Mouse (Mus musculus) midbrain, postnatal 0 days (tissue): Measurements from ENCODE around the gene Fam171a1. TPM values are rescaled to one million over a fixed set of nuclear protein-coding genes. Genes with fewer than 3 reads are reported as not detected.

ENCODE experiments used
- ATAC-seq: fragments of 200-750 bp; cut with Nextera tagmentation; 2 replicates; pipeline ENCODE4 v1.8.0; 2017; ENCODE audit warnings: moderate number of reproducible peaks, mild to moderate bottlenecking, moderate TSS enrichment, moderate library complexity; ENCODE audit not compliant: low FRiP score
- DNase-seq: peaks from one replicate; pipeline ENCODE4 v3.0.0-alpha.2; 2015; ENCODE audit warnings: low spot score
- H3K27ac ChIP-seq: fragments of 300-500 bp; sonication (generic); 2 replicates; pipeline ENCODE4 v1.5.1; 2014; ENCODE audit warnings: low read depth, mild to moderate bottlenecking, low read length, mixed read lengths
- H3K27me3 ChIP-seq: fragments of 300-500 bp; sonication (generic); 2 replicates; pipeline ENCODE4 v1.6.1; 2014; ENCODE audit warnings: low read length, control low read depth, mixed read lengths; ENCODE audit not compliant: insufficient read depth
- H3K36me3 ChIP-seq: fragments of 300-500 bp; sonication (generic); 2 replicates; pipeline ENCODE4 v1.6.1; 2014; ENCODE audit warnings: low read length, control low read depth, mixed read lengths; ENCODE audit not compliant: insufficient read depth
- H3K4me1 ChIP-seq: fragments of 300-500 bp; sonication (generic); 2 replicates; pipeline ENCODE4 v1.6.1; 2014; ENCODE audit warnings: mild to moderate bottlenecking, control low read depth, antibody characterized with exemption, low read length, mixed read lengths; ENCODE audit not compliant: insufficient read depth
- H3K4me2 ChIP-seq: fragments of 300-500 bp; sonication (generic); 2 replicates; pipeline ENCODE4 v1.6.1; 2014; ENCODE audit warnings: low read depth, mild to moderate bottlenecking, low read length, mixed read lengths; ENCODE audit not compliant: poor library complexity, severe bottlenecking
- H3K4me3 ChIP-seq: fragments of 300-500 bp; sonication (generic); 2 replicates; pipeline ENCODE4 v1.5.1; 2014; ENCODE audit warnings: low read depth, mild to moderate bottlenecking, low read length, moderate library complexity
- H3K9ac ChIP-seq: fragments of 300-500 bp; sonication (generic); replicated peaks from 2 replicates; pipeline ENCODE4 v1.6.1; 2014; ENCODE audit warnings: mild to moderate bottlenecking, low read length, moderate library complexity, mixed read lengths; ENCODE audit not compliant: poor library complexity, severe bottlenecking
- H3K9me3 ChIP-seq: fragments of 300-500 bp; sonication (generic); 2 replicates; pipeline ENCODE4 v1.6.1; 2016; ENCODE audit warnings: low read length, control low read depth
- CTCF ChIP-seq: IDR thresholded peaks from 2 replicates; pipeline ENCODE4 v1.5.1; 2016; ENCODE audit warnings: antibody characterized with exemption, mild to moderate bottlenecking
- WGBS: fragments of 180-500 bp; shearing (Covaris S2); extraction: QIAGEN DNeasy Blood & Tissue Kit; methylation state at CpG from one replicate; pipeline ENCODE4 v1.1.7; 2014; 5-methylcytosine and 5-hydroxymethylcytosine counted together
- polyA plus RNA-seq: library from polyadenylated mRNA; unstranded; fragments of >200 nt; fragmentation: Nextera tagmentation; extraction: Ambion mirVana; gene quantifications from 2 replicates; pipeline ENCODE4 v1.2.1, GENCODE M21; 2015
- total RNA-seq: library from RNA; depleted of rRNA; stranded (reverse); fragments of >200 nt; gene quantifications from 2 replicates; pipeline ENCODE4 v1.2.3, GENCODE M21; 2014

Gene Fam171a1
- total and polyA plus RNA-seq, 2 experiments from 2014 or later, result 35.4 to 65.8 TPM

- Histone ChIP-seq H3K9me3 (no peaks in the 10 kb centered on the region), H3K4me3 (no peak overlapping the region), H3K4me1 (no peaks in the 10 kb centered on the region), H3K27ac (no peak overlapping the region), H3K27me3 (no peaks in the 10 kb centered on the region), H3K36me3 (peaks cover 7% of the 10 kb centered on the region; the same call in 1 of the 2 replicates), H3K9ac (no peak overlapping the region), H3K4me2 (no peak overlapping the region)
- 62% methylated on average over 6 of the region's 6 CpGs for WGBS
- DNase-seq, result no peak
- no peak for TF ChIP-seq CTCF
- no peak for ATAC-seq
These were observed 104.2 kb downstream of the Fam171a1 start for GRCm38 (mm10) chr2:3218225-3218624.

- WGBS, result 73% methylated on average over 4 of the region's 4 CpGs
- ATAC-seq, result peak; percentile 62
These were observed 114.5 kb downstream of the Fam171a1 start for GRCm38 (mm10) chr2:3228475-3228874.

GRCm38 (mm10) chr2:3229060-3229459, 115.0 kb downstream of the Fam171a1 start:
- no peak overlapping the region for H3K4me3 ChIP-seq
- H3K27ac ChIP-seq, result no peak overlapping the region
- 17% methylated on average over 2 of the region's 2 CpGs for WGBS
- peaks cover 26% of the 10 kb centered on the region for H3K36me3 ChIP-seq
- no peaks in the 10 kb centered on the region for H3K27me3 ChIP-seq
- no peaks in the 10 kb centered on the region for H3K4me1 ChIP-seq
- DNase-seq (peak; percentile 49), ATAC-seq (0 out of 2 replicates have a peak, but pooled peaks have one; percentile 44)
- peak; percentile 84 for TF ChIP-seq CTCF
- H3K9me3 ChIP-seq, result no peaks in the 10 kb centered on the region
- H3K9ac ChIP-seq, result no peak overlapping the region
- H3K4me2 ChIP-seq, result no peak overlapping the region

More at GRCm38 (mm10) chr2:3228475-3228874, 114.5 kb downstream of the Fam171a1 start:
- Histone ChIP-seq H3K9ac (no peak overlapping the region), H3K27ac (no peak overlapping the region), H3K4me2 (no peak overlapping the region), H3K4me1 (no peaks in the 10 kb centered on the region), H3K36me3 (peaks cover 26% of the 10 kb centered on the region), H3K4me3 (no peak overlapping the region), H3K9me3 (no peaks in the 10 kb centered on the region), H3K27me3 (no peaks in the 10 kb centered on the region)
- TF ChIP-seq CTCF, result peak; percentile 64
- DNase-seq, result peak; percentile 40

GRCm38 (mm10) chr2:3239255-3239654, 125.2 kb downstream of the Fam171a1 start:
- H3K36me3 ChIP-seq, result no peaks in the 10 kb centered on the region
- no peak overlapping the region for H3K4me3 ChIP-seq
- ATAC-seq, result no peak
- no peak overlapping the region for H3K9ac ChIP-seq
- no peak overlapping the region for H3K27ac ChIP-seq
- no peaks in the 10 kb centered on the region for H3K9me3 ChIP-seq
- no peaks in the 10 kb centered on the region for H3K27me3 ChIP-seq
- TF ChIP-seq CTCF, result no peak
- 80% methylated on average over 5 of the region's 5 CpGs for WGBS
- no peak for DNase-seq
- H3K4me1 ChIP-seq, result no peaks in the 10 kb centered on the region
- no peak overlapping the region for H3K4me2 ChIP-seq

- Histone ChIP-seq H3K36me3 (no peaks in the 10 kb centered on the region), H3K9ac (no peak overlapping the region), H3K4me3 (no peak overlapping the region), H3K27me3 (no peaks in the 10 kb centered on the region), H3K4me1 (no peaks in the 10 kb centered on the region), H3K9me3 (no peaks in the 10 kb centered on the region), H3K4me2 (no peak overlapping the region), H3K27ac (no peak overlapping the region)
- DNase-seq (no peak), ATAC-seq (no peak)
- 60% methylated on average over 3 of the region's 3 CpGs for whole genome bisulfite sequencing
- no peak for TF ChIP-seq CTCF
These were observed 130.2 kb downstream of the Fam171a1 start for GRCm38 (mm10) chr2:3244251-3244650.

GRCm38 (mm10) chr2:3251309-3251708, 137.3 kb downstream of the Fam171a1 start:
- Histone ChIP-seq H3K4me1 (no peaks in the 10 kb centered on the region), H3K36me3 (no peaks in the 10 kb centered on the region), H3K27me3 (no peaks in the 10 kb centered on the region), H3K4me3 (no peak overlapping the region), H3K9ac (no peak overlapping the region), H3K9me3 (no peaks in the 10 kb centered on the region), H3K27ac (no peak overlapping the region), H3K4me2 (no peak overlapping the region)
- no peak for DNase-seq
- TF ChIP-seq CTCF, result no peak
- 90% methylated on average over 2 of the region's 2 CpGs for WGBS
- no peak for ATAC-seq
